Mouse (Mus musculus) ES-Bruce4 (cell line): ENCODE results near the gene Maml2.

Source experiments
- EP300 ChIP-seq: IDR thresholded peaks from 2 replicates; pipeline ENCODE4 v1.6.1; 2011; ENCODE audit warnings: low read depth, low read length; ENCODE audit not compliant: insufficient read depth
- POLR2A ChIP-seq: IDR thresholded peaks from one replicate; pipeline ENCODE4 v1.8.1; 2011; ENCODE audit warnings: low read length; ENCODE audit not compliant: insufficient read depth

DNA sequence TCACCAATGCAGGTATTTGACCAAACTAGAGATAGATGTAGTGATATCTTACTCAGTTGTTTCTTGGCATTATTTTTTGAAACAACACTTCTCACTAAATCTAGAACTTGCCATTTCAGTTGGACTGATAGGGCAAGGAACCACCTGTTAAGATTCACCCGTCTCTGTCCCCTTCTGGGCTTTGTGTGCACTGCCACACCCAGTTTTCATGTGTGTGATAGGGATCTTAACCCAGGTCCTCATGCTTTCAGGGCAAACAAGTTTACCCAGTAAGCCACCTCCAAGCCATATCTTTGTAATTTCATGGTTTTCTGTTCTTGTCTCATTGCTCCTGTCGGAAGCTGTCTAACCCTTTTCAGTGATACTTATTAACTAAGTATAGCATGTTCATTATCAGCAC, 46.5 kb upstream of the Maml2 start:
- TF ChIP-seq EP300, result no peak
- no peak for TF ChIP-seq POLR2A
